Mouse (Mus musculus) forebrain, embryonic 12.5 days (tissue): Measurements from ENCODE around the gene Gm21887. TPM values are rescaled to one million over a fixed set of nuclear protein-coding genes. Genes with fewer than 3 reads are reported as not detected.
"Not testable (repeated sequence)": the region's sequence is repeated elsewhere in the genome, so short reads cannot be mapped to it uniquely, and the experiment has no call there.

ENCODE experiments used
- ATAC-seq: fragments of 200-750 bp; cut with Nextera tagmentation; 2 replicates; pipeline ENCODE4 v1.8.0; 2017; ENCODE audit warnings: moderate TSS enrichment; ENCODE audit not compliant: low FRiP score
- H3K27ac ChIP-seq: fragments of 300-500 bp; sonication (generic); 2 replicates; pipeline ENCODE4 v1.5.1; 2016; ENCODE audit warnings: mild to moderate bottlenecking
- H3K27me3 ChIP-seq: fragments of 300-500 bp; sonication (generic); 2 replicates; pipeline ENCODE4 v1.6.1; 2016; ENCODE audit warnings: mild to moderate bottlenecking
- H3K36me3 ChIP-seq: fragments of 300-500 bp; sonication (generic); replicated peaks from 2 replicates; pipeline ENCODE4 v1.6.1; 2016; ENCODE audit warnings: mild to moderate bottlenecking
- H3K4me1 ChIP-seq: fragments of 300-500 bp; sonication (generic); 2 replicates; pipeline ENCODE4 v1.6.1; 2016
- H3K4me2 ChIP-seq: fragments of 300-500 bp; sonication (generic); 2 replicates; pipeline ENCODE4 v1.6.1; 2016; ENCODE audit warnings: mild to moderate bottlenecking, moderate library complexity
- H3K4me3 ChIP-seq: fragments of 300-500 bp; sonication (generic); replicated peaks from 2 replicates; pipeline ENCODE4 v1.5.1; 2016; ENCODE audit warnings: mild to moderate bottlenecking
- H3K9ac ChIP-seq: fragments of 300-500 bp; sonication (generic); 2 replicates; pipeline ENCODE4 v1.6.1; 2016; ENCODE audit warnings: mild to moderate bottlenecking
- H3K9me3 ChIP-seq: fragments of 300-500 bp; sonication (generic); 2 replicates; pipeline ENCODE4 v1.6.1; 2016
- WGBS: fragments of 180-500 bp; shearing (Covaris S2); methylation state at CpG from one replicate; pipeline ENCODE4 v1.1.7; 2016; 5-methylcytosine and 5-hydroxymethylcytosine counted together
- polyA plus RNA-seq: library from polyadenylated mRNA; unstranded; fragments of >200 nt; fragmentation: Nextera tagmentation; extraction: Ambion mirVana; gene quantifications from 2 replicates; pipeline ENCODE4 v1.2.1, GENCODE M21; 2016

Gene Gm21887
- polyA plus RNA-seq, 1 experiment from 2014 or later = 181 TPM

- peak overlapping the region; percentile 21; the same call in 1 of the 2 replicates for H3K27ac ChIP-seq
- peak overlapping the region; percentile 19 for H3K4me3 ChIP-seq
- peak overlapping the region; percentile 32 for H3K4me2 ChIP-seq
- not testable (repeated sequence) for H3K27me3 ChIP-seq, H3K4me1 ChIP-seq, H3K9ac ChIP-seq
- peak; percentile 92 for ATAC-seq
- WGBS = 53% methylated on average over 51 of the region's 51 CpGs
- peaks cover 72% of the 10 kb centered on the region for H3K9me3 ChIP-seq
- H3K36me3 ChIP-seq = peaks cover 72% of the 10 kb centered on the region
Observed at GRCm38 (mm10) chrX:169986519-169987367, 22.7 kb upstream of the Gm21887 start.

- ATAC-seq = peak; percentile 31; the same call in 1 of the 2 replicates
- H3K4me1 ChIP-seq, H3K9ac ChIP-seq, H3K27me3 ChIP-seq, H3K4me3 ChIP-seq, H3K4me2 ChIP-seq, H3K27ac ChIP-seq: not testable (repeated sequence)
- 88% methylated on average over 28 of the region's 28 CpGs for WGBS
- Histone ChIP-seq H3K36me3 (peaks cover 66% of the 10 kb centered on the region), H3K9me3 (peaks cover 65% of the 10 kb centered on the region)
Observed at GRCm38 (mm10) chrX:169987368-169987837, 22.1 kb upstream of the Gm21887 start.

GRCm38 (mm10) chrX:169988571-169989218, 20.8 kb upstream of the Gm21887 start:
- H3K27me3 ChIP-seq, H3K27ac ChIP-seq, H3K9ac ChIP-seq, H3K4me2 ChIP-seq, H3K4me1 ChIP-seq, H3K4me3 ChIP-seq: not testable (repeated sequence)
- 94% methylated on average over 56 of the region's 56 CpGs for WGBS
- H3K36me3 ChIP-seq = peaks cover 53% of the 10 kb centered on the region
- peak; percentile 11; the same call in 1 of the 2 replicates for ATAC-seq
- H3K9me3 ChIP-seq = peaks cover 53% of the 10 kb centered on the region

GRCm38 (mm10) chrX:169989219-169989595, 20.3 kb upstream of the Gm21887 start:
- peaks cover 48% of the 10 kb centered on the region for H3K36me3 ChIP-seq
- not testable (repeated sequence) for H3K4me3 ChIP-seq, H3K4me2 ChIP-seq, H3K9ac ChIP-seq, H3K27me3 ChIP-seq, H3K4me1 ChIP-seq, H3K27ac ChIP-seq
- WGBS = 86% methylated on average over 8 of the region's 8 CpGs
- ATAC-seq = peak; percentile 5; the same call in 1 of the 2 replicates
- H3K9me3 ChIP-seq = peaks cover 48% of the 10 kb centered on the region

- H3K27ac ChIP-seq, H3K27me3 ChIP-seq, H3K4me1 ChIP-seq, H3K4me2 ChIP-seq, H3K4me3 ChIP-seq, H3K9ac ChIP-seq: not testable (repeated sequence)
- H3K36me3 ChIP-seq = peaks cover 40% of the 10 kb centered on the region
- peaks cover 41% of the 10 kb centered on the region for H3K9me3 ChIP-seq
- 77% methylated on average over 56 of the region's 56 CpGs for WGBS
- ATAC-seq = 0 out of 2 replicates have a peak, but pooled peaks have one; percentile 0
Observed at GRCm38 (mm10) chrX:169989691-169990631, 19.5 kb upstream of the Gm21887 start.

GRCm38 (mm10) chrX:169991128-169991873, 18.2 kb upstream of the Gm21887 start:
- H3K36me3 ChIP-seq = peaks cover 32% of the 10 kb centered on the region
- not testable (repeated sequence) for H3K4me3 ChIP-seq, H3K27ac ChIP-seq, H3K4me1 ChIP-seq, H3K9ac ChIP-seq, H3K27me3 ChIP-seq
- WGBS = 10% methylated on average over 15 of the region's 28 CpGs
- peaks cover 32% of the 10 kb centered on the region for H3K9me3 ChIP-seq
- ATAC-seq = peak; percentile 31
- peak overlapping the region; percentile 25; the same call in 1 of the 2 replicates for H3K4me2 ChIP-seq

GRCm38 (mm10) chrX:169992086-169992930, 17.2 kb upstream of the Gm21887 start:
- 13% methylated on average over 5 of the region's 15 CpGs for WGBS
- ATAC-seq, H3K9ac ChIP-seq: not testable (repeated sequence)

GRCm38 (mm10) chrX:169992951-169993547, 16.4 kb upstream of the Gm21887 start:
- WGBS = 28% methylated on average over 5 of the region's 8 CpGs

More at GRCm38 (mm10) chrX:169992086-169992930, 17.2 kb upstream of the Gm21887 start:
- H3K9me3 ChIP-seq = peaks cover 27% of the 10 kb centered on the region
- H3K4me3 ChIP-seq, H3K4me2 ChIP-seq, H3K27me3 ChIP-seq, H3K27ac ChIP-seq, H3K4me1 ChIP-seq: not testable (repeated sequence)
- H3K36me3 ChIP-seq = peaks cover 26% of the 10 kb centered on the region

GRCm38 (mm10) chrX:169994011-169994865, 15.2 kb upstream of the Gm21887 start:
- H3K27ac ChIP-seq, H3K4me3 ChIP-seq, H3K9ac ChIP-seq, H3K27me3 ChIP-seq, H3K4me1 ChIP-seq, H3K4me2 ChIP-seq, ATAC-seq: not testable (repeated sequence)
- 39% methylated on average over 3 of the region's 33 CpGs for WGBS
- peaks cover 14% of the 10 kb centered on the region for H3K36me3 ChIP-seq
- peaks cover 12% of the 10 kb centered on the region for H3K9me3 ChIP-seq

More at GRCm38 (mm10) chrX:169992951-169993547, 16.4 kb upstream of the Gm21887 start:
- H3K9me3 ChIP-seq = peaks cover 23% of the 10 kb centered on the region
- H3K27me3 ChIP-seq, ATAC-seq, H3K27ac ChIP-seq, H3K9ac ChIP-seq, H3K4me1 ChIP-seq, H3K4me2 ChIP-seq, H3K4me3 ChIP-seq: not testable (repeated sequence)
- peaks cover 22% of the 10 kb centered on the region for H3K36me3 ChIP-seq
